Comparison of ENCODE assay signal across 26 mouse cellular contexts in the genomic region with DNA sequence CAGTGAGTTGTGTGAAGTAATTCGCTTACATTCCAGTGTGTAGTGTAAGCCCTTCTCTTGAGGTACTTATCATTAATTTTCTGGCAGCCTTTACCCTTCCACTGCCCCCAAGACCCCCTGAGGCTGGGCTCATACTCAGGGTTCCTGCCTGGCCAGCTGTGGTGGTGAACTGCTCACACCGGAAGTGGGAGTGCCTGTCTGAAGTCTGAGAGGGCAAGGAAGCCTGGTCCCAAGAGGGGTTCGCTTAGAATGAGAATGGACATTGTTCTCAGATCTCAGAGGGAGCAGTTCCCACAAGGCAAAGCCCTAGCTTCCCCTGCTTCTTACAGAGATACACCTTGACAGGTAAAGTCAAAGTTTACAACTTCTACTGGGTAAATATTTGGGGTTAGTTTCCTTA.
A peak's percentile ranks its signal among the peaks of the same experiment; 100 is the strongest.
DNase-seq lines count a peak whose midpoint lies in the region; TF ChIP-seq lines count a peak whose summit lies in the region.
"Had no signal": no experiment of that assay in that cellular context is flagged by ENCODE, and none has a peak within 500 bp of the region (broad histone marks: within the 10 kb centered on the region; RNA-seq: fewer than 3 reads in every experiment).

No protein-coding gene starts in this region.

- intact Hi-C loops in gastrocnemius, adult 2 months (cut with DNase I), result no loop called here
- intact Hi-C loops in gastrocnemius, postnatal 36 days (cut with DNase I), result no loop called here

- peaks cover 3% of the 10 kb centered on the region; the same call in 1 of the 2 replicates for H3K4me1 ChIP-seq in kidney, adult 2 months (ENCODE audit: control insufficient read depth, insufficient read depth, low read length)
- H3K4me1 ChIP-seq in ES-Bruce4 (ENCODE audit: control insufficient read depth, insufficient read depth, low read length), result peaks cover 1% of the 10 kb centered on the region
- H3K4me1 ChIP-seq: embryonic facial prominence, embryonic 13.5 days; forebrain, embryonic 12.5 days; heart, embryonic 12.5 days; heart, embryonic 15.5 days had no signal

- no peaks in the 10 kb centered on the region for H3K36me3 ChIP-seq in kidney, adult 2 months (ENCODE audit: control insufficient read depth, insufficient read depth, low read length)
- no peaks in the 10 kb centered on the region for H3K36me3 ChIP-seq in ES-Bruce4 (ENCODE audit: control insufficient read depth, insufficient read depth, low read length, poor library complexity, severe bottlenecking)
- H3K36me3 ChIP-seq: embryonic facial prominence, embryonic 10.5 days; embryonic facial prominence, embryonic 13.5 days; forebrain, embryonic 12.5 days; forebrain, embryonic 15.5 days; heart, embryonic 12.5 days; heart, embryonic 15.5 days had no signal

- no peak for TF ChIP-seq CTCF in gastrocnemius, adult 2 months (IDR thresholded peaks at IDR 0.05)
- no peak for TF ChIP-seq CTCF in kidney, adult 2 months (conservative IDR thresholded peaks at IDR 0.05; ENCODE audit: insufficient read depth, insufficient read length, low read depth, low read length)
- TF ChIP-seq CTCF in ES-Bruce4 (IDR thresholded peaks at IDR 0.05; ENCODE audit: low read depth, low read length), result no peak

- no peaks in the 10 kb centered on the region for H3K9me3 ChIP-seq in ES-Bruce4 (replicated peaks; ENCODE audit: control insufficient read depth, insufficient read depth, low read length, poor library complexity, severe bottlenecking)
- H3K9me3 ChIP-seq: embryonic facial prominence, embryonic 10.5 days; embryonic facial prominence, embryonic 13.5 days; forebrain, embryonic 12.5 days; forebrain, embryonic 15.5 days; heart, embryonic 12.5 days; heart, embryonic 15.5 days had no signal

- 0 out of 2 replicates have a peak overlapping the region, but pooled peaks have one; percentile 60 for H3K27ac ChIP-seq in gastrocnemius, adult 2 months
- H3K27ac ChIP-seq in kidney, adult 2 months (ENCODE audit: insufficient read depth, low read depth, low read length), result peak overlapping the region; percentile 3; the same call in 1 of the 2 replicates
- H3K27ac ChIP-seq in ES-Bruce4 (ENCODE audit: insufficient read depth, low read length), result no peak overlapping the region
- H3K27ac ChIP-seq: embryonic facial prominence, embryonic 10.5 days; embryonic facial prominence, embryonic 13.5 days; forebrain, embryonic 12.5 days; forebrain, embryonic 15.5 days; heart, embryonic 15.5 days; hindbrain, embryonic 14.5 days; hindbrain, postnatal 0 days had no signal

- H3K4me3 ChIP-seq in gastrocnemius, adult 2 months, result no peak overlapping the region
- no peak overlapping the region for H3K4me3 ChIP-seq in kidney, adult 2 months (ENCODE audit: insufficient read depth, low read depth, low read length)
- no peak overlapping the region for H3K4me3 ChIP-seq in ES-Bruce4 (ENCODE audit: low read depth, low read length)
- H3K4me3 ChIP-seq: embryonic facial prominence, embryonic 10.5 days; embryonic facial prominence, embryonic 13.5 days; erythroblast, embryonic 14.5 days; forebrain, embryonic 12.5 days; forebrain, embryonic 15.5 days; heart, adult 2 months; heart, embryonic 12.5 days; heart, embryonic 15.5 days had no signal

- DNase-seq in gastrocnemius, adult 2 months, result no peak
- no peak for DNase-seq in gastrocnemius, postnatal 36 days
- DNase-seq in kidney, adult 2 months, result peak; percentile 35
- DNase-seq in kidney, adult 8-10 months, result no peak
- peak; percentile 23 for DNase-seq in ZHBTc4 (ENCODE audit: low read depth, low spot score)
- no peak for DNase-seq in cerebellum, postnatal 10 days
- no peak for DNase-seq in right cerebral cortex, postnatal 4 days
- DNase-seq: adrenal gland, postnatal 10 days; adrenal gland, postnatal 36 days; cerebellum, adult 18-20 months; cerebellum, adult 9-11 months; cerebellum, postnatal 36 days; embryo, embryonic 11 days; gastrocnemius, postnatal 14 days; heart, adult 2 months; heart, postnatal 36 days had no signal

- WGBS in kidney, adult 2 months, result 73% methylated on average over 3 of the region's 3 CpGs

- H3K9ac ChIP-seq in ES-Bruce4 (ENCODE audit: low read depth, poor library complexity, severe bottlenecking), result no peak overlapping the region
- H3K9ac ChIP-seq: embryonic facial prominence, embryonic 13.5 days; forebrain, embryonic 12.5 days; forebrain, embryonic 15.5 days; heart, embryonic 12.5 days; heart, embryonic 15.5 days; hindbrain, embryonic 14.5 days had no signal

- TF ChIP-seq POLR2A in kidney, adult 2 months (IDR thresholded peaks at IDR 0.05; ENCODE audit: low read depth, low read length), result no peak
- TF ChIP-seq POLR2A in ES-Bruce4 (IDR thresholded peaks at IDR 0.05; ENCODE audit: insufficient read depth, low read length), result no peak

- H3K27me3 ChIP-seq in kidney, adult 2 months (replicated peaks; ENCODE audit: control insufficient read depth, insufficient read depth, low read length), result no peaks in the 10 kb centered on the region
- H3K27me3 ChIP-seq in ES-Bruce4 (ENCODE audit: control insufficient read depth, insufficient read depth, low read length, poor library complexity, severe bottlenecking), result no peaks in the 10 kb centered on the region
- H3K27me3 ChIP-seq: embryonic facial prominence, embryonic 13.5 days; forebrain, embryonic 12.5 days; forebrain, embryonic 15.5 days; heart, embryonic 12.5 days; heart, embryonic 15.5 days had no signal

- peak; percentile 56; the same call in 1 of the 2 replicates for TF ChIP-seq EP300 in ES-Bruce4 (IDR thresholded peaks at IDR 0.05; ENCODE audit: insufficient read depth, low read depth, low read length)

Comparison
In these comparisons a context has a peak if more than half of its experiments do, and no peak if none do; other contexts are left out.
1. DNase-seq: peak in kidney, adult 2 months (single experiment) and ZHBTc4 (single experiment); none in gastrocnemius, adult 2 months (single experiment), gastrocnemius, postnatal 36 days (0 of 2), kidney, adult 8-10 months (0 of 2), cerebellum, postnatal 10 days (0 of 2) and right cerebral cortex, postnatal 4 days (single experiment).